Mouse (Mus musculus) heart, postnatal 0 days (tissue): ENCODE data around the gene Gpr37l1. TPM values are rescaled to one million over a fixed set of nuclear protein-coding genes. Genes with fewer than 3 reads are reported as not detected.

Experiments used
- ATAC-seq: fragments of 200-750 bp; cut with Nextera tagmentation; 2 replicates; pipeline ENCODE4 v1.8.0; 2017; ENCODE audit warnings: low read depth, moderate number of reproducible peaks, moderate library complexity; ENCODE audit not compliant: insufficient read depth
- DNase-seq: peaks from one replicate; pipeline ENCODE4 v3.0.0-alpha.2; 2016; ENCODE audit warnings: low spot score
- H3K27ac ChIP-seq: fragments of 300-500 bp; sonication (generic); 2 replicates; pipeline ENCODE4 v1.5.1; 2014; ENCODE audit warnings: low read depth, mild to moderate bottlenecking
- H3K27me3 ChIP-seq: fragments of 300-500 bp; sonication (generic); 2 replicates; pipeline ENCODE4 v1.6.1; 2014; ENCODE audit warnings: low read length, mixed read lengths; ENCODE audit not compliant: control insufficient read depth, insufficient read depth
- H3K36me3 ChIP-seq: fragments of 300-500 bp; sonication (generic); replicated peaks from 2 replicates; pipeline ENCODE4 v1.6.1; 2014; ENCODE audit warnings: low read length, mixed read lengths; ENCODE audit not compliant: control insufficient read depth, insufficient read depth
- H3K4me1 ChIP-seq: fragments of 300-500 bp; sonication (generic); 2 replicates; pipeline ENCODE4 v1.6.1; 2014; ENCODE audit warnings: antibody characterized with exemption; ENCODE audit not compliant: control insufficient read depth, insufficient read depth
- H3K4me2 ChIP-seq: fragments of 300-500 bp; sonication (generic); 2 replicates; pipeline ENCODE4 v1.6.1; 2014; ENCODE audit warnings: low read depth, mild to moderate bottlenecking, low read length, moderate library complexity
- H3K4me3 ChIP-seq: fragments of 300-500 bp; sonication (generic); 2 replicates; pipeline ENCODE4 v1.5.1; 2014; ENCODE audit warnings: low read depth, low read length
- H3K9ac ChIP-seq: fragments of 300-500 bp; sonication (generic); replicated peaks from 2 replicates; pipeline ENCODE4 v1.6.1; 2014; ENCODE audit warnings: low read depth, low read length, mixed read lengths
- H3K9me3 ChIP-seq: fragments of 300-500 bp; sonication (generic); replicated peaks from 2 replicates; pipeline ENCODE4 v1.6.1; 2016; ENCODE audit warnings: low read length; ENCODE audit not compliant: control insufficient read depth
- CTCF ChIP-seq: IDR thresholded peaks from 2 replicates; pipeline ENCODE4 v1.5.1; 2016; ENCODE audit warnings: antibody characterized with exemption, control low read depth, low read depth
- EP300 ChIP-seq: IDR thresholded peaks from 2 replicates; pipeline ENCODE4 v1.6.1; 2016; ENCODE audit warnings: antibody characterized with exemption, low read depth
- WGBS: fragments of 180-500 bp; shearing (Covaris S2); extraction: QIAGEN DNeasy Blood & Tissue Kit; methylation state at CpG from one replicate; pipeline ENCODE4 v1.1.7; 2014; 5-methylcytosine and 5-hydroxymethylcytosine counted together
- polyA plus RNA-seq: library from polyadenylated mRNA; unstranded; fragments of >200 nt; fragmentation: Nextera tagmentation; extraction: Ambion mirVana; gene quantifications from 2 replicates; pipeline ENCODE4 v1.2.1, GENCODE M21; 2015
- total RNA-seq: library from RNA; depleted of rRNA; stranded (reverse); fragments of >200 nt; gene quantifications from 2 replicates; pipeline ENCODE4 v1.2.3, GENCODE M21; 2014; ENCODE audit warnings: low replicate concordance

Gene Gpr37l1
- total and polyA plus RNA-seq, 2 experiments from 2014 or later, result not detected

- H3K4me1 ChIP-seq, result peaks cover 21% of the 10 kb centered on the region; the same call in 1 of the 2 replicates
- TF ChIP-seq EP300 (no peak), CTCF (no peak)
- no peaks in the 10 kb centered on the region for H3K36me3 ChIP-seq
- no peak for DNase-seq
- H3K27me3 ChIP-seq, result peaks cover 52% of the 10 kb centered on the region
- no peak overlapping the region for H3K4me3 ChIP-seq
- H3K9me3 ChIP-seq, result no peaks in the 10 kb centered on the region
- ATAC-seq, result no peak
- WGBS, result 34% methylated on average over 9 of the region's 9 CpGs
- H3K9ac ChIP-seq, result no peak overlapping the region
- no peak overlapping the region for H3K4me2 ChIP-seq
- no peak overlapping the region for H3K27ac ChIP-seq
These were observed 38.5 kb downstream of the Gpr37l1 start for GRCm38 (mm10) chr1:135128986-135129385.

GRCm38 (mm10) chr1:135128011-135128441 lies 39.5 kb downstream of the Gpr37l1 start:
- no peak overlapping the region for H3K4me3 ChIP-seq
- H3K4me1 ChIP-seq, result peaks cover 21% of the 10 kb centered on the region; the same call in 1 of the 2 replicates
- no peak overlapping the region for H3K27ac ChIP-seq
- DNase-seq, result no peak
- TF ChIP-seq CTCF (no peak), EP300 (no peak)
- no peak overlapping the region for H3K9ac ChIP-seq
- peaks cover 52% of the 10 kb centered on the region for H3K27me3 ChIP-seq
- WGBS, result 63% methylated on average over 6 of the region's 6 CpGs
- H3K4me2 ChIP-seq, result no peak overlapping the region
- H3K9me3 ChIP-seq, result no peaks in the 10 kb centered on the region
- no peaks in the 10 kb centered on the region for H3K36me3 ChIP-seq
- ATAC-seq, result no peak

- WGBS, result 58% methylated on average over 4 of the region's 4 CpGs
- Histone ChIP-seq H3K27me3 (peaks cover 52% of the 10 kb centered on the region), H3K27ac (no peak overlapping the region), H3K9me3 (no peaks in the 10 kb centered on the region), H3K9ac (no peak overlapping the region), H3K4me3 (no peak overlapping the region), H3K36me3 (no peaks in the 10 kb centered on the region), H3K4me2 (no peak overlapping the region), H3K4me1 (peaks cover 13% of the 10 kb centered on the region; the same call in 1 of the 2 replicates)
- ATAC-seq (no peak), DNase-seq (no peak)
- no peak for TF ChIP-seq EP300
- TF ChIP-seq CTCF, result no peak
These were observed 40.9 kb downstream of the Gpr37l1 start for GRCm38 (mm10) chr1:135126443-135127027.

- TF ChIP-seq EP300 (no peak), CTCF (no peak)
- Histone ChIP-seq H3K36me3 (no peaks in the 10 kb centered on the region), H3K9ac (no peak overlapping the region), H3K4me2 (no peak overlapping the region), H3K4me1 (peaks cover 8% of the 10 kb centered on the region; the same call in 1 of the 2 replicates), H3K9me3 (no peaks in the 10 kb centered on the region), H3K27me3 (peaks cover 47% of the 10 kb centered on the region), H3K27ac (no peak overlapping the region), H3K4me3 (no peak overlapping the region)
- no peak; the same call in 1 of the 2 replicates for ATAC-seq
- 39% methylated on average over 8 of the region's 8 CpGs for WGBS
- no peak for DNase-seq
These were observed 41.5 kb downstream of the Gpr37l1 start for GRCm38 (mm10) chr1:135125990-135126389.

GRCm38 (mm10) chr1:135124573-135125363 lies 42.7 kb downstream of the Gpr37l1 start:
- Histone ChIP-seq H3K27ac (no peak overlapping the region), H3K36me3 (no peaks in the 10 kb centered on the region), H3K27me3 (peaks cover 44% of the 10 kb centered on the region), H3K4me1 (peaks cover 5% of the 10 kb centered on the region; the same call in 1 of the 2 replicates), H3K4me3 (no peak overlapping the region), H3K9ac (no peak overlapping the region), H3K9me3 (no peaks in the 10 kb centered on the region), H3K4me2 (no peak overlapping the region)
- DNase-seq, result no peak
- 87% methylated on average over 8 of the region's 8 CpGs for WGBS
- ATAC-seq, result no peak
- TF ChIP-seq CTCF (no peak), EP300 (no peak)
